Mouse (Mus musculus) adrenal gland, postnatal 14 days (tissue): ENCODE results near the gene Ndufaf1. TPM values are rescaled to one million over a fixed set of nuclear protein-coding genes. Genes with fewer than 3 reads are reported as not detected.

Experiments used
- DNase-seq: peaks from one replicate; pipeline ENCODE4 v3.0.0; 2021; ENCODE audit warnings: mixed read lengths
- total RNA-seq: library from RNA; stranded (reverse); gene quantifications from 2 replicates; pipeline ENCODE4 v1.2.3, GENCODE M21; 2021

The Ndufaf1 gene
- total RNA-seq, 1 experiment from 2014 or later = 57.5 TPM

GRCm38 (mm10) chr2:119618199-119618982 is 44.2 kb downstream of the Ndufaf1 start, which contains the start of the genes Nusap1 and Oip5:
Gene Nusap1 (plus strand): TSS chr2:119618298.
Gene Oip5 (minus strand): TSS chr2:119618469.
- peak; percentile 96 for DNase-seq

GRCm38 (mm10) chr2:119617841-119618198 is 44.8 kb downstream of the Ndufaf1 start:
- no peak for DNase-seq

- no peak for DNase-seq
Observed at GRCm38 (mm10) chr2:119607023-119607422, 55.6 kb downstream of the Ndufaf1 start.

Other genes starting within 250 kb of the Ndufaf1 start
- gene Ino80, start 185.1 kb downstream of the Ndufaf1 start, total RNA-seq = 18.6 and 18.9 TPM in 2 replicates
- 0.98 and 1.4 TPM in 2 replicates for gene Exd1, start 115.2 kb downstream of the Ndufaf1 start, total RNA-seq
- 237 and 265 TPM in 2 replicates for gene Chp1, start 115.1 kb downstream of the Ndufaf1 start, total RNA-seq
- 12.0 and 14.2 TPM in 2 replicates for gene Nusap1, start 44.5 kb downstream of the Ndufaf1 start, total RNA-seq
- 4.0 and 6.4 TPM in 2 replicates for gene Oip5, start 44.4 kb downstream of the Ndufaf1 start, total RNA-seq
- gene Rtf1, start 12.2 kb upstream of the Ndufaf1 start, total RNA-seq = 27.1 and 30.2 TPM in 2 replicates
- 10.2 and 11.2 TPM in 2 replicates for gene Itpka, start 79.5 kb upstream of the Ndufaf1 start, total RNA-seq
- 0.86 and 1.1 TPM in 2 replicates for gene Ltk, start 97.6 kb upstream of the Ndufaf1 start, total RNA-seq
- gene Rpap1, start 124.7 kb upstream of the Ndufaf1 start, total RNA-seq = 14.8 and 18.9 TPM in 2 replicates
- gene Tyro3, start 134.9 kb upstream of the Ndufaf1 start, total RNA-seq = 6.0 and 7.7 TPM in 2 replicates
- gene Mga, start 234.4 kb upstream of the Ndufaf1 start, total RNA-seq = 46.9 and 56.9 TPM in 2 replicates